Mouse (Mus musculus) myocyte (in vitro differentiated cells): ENCODE data around the gene Anapc11. TPM values are rescaled to one million over a fixed set of nuclear protein-coding genes. Genes with fewer than 3 reads are reported as not detected.
A peak's percentile ranks its signal among the peaks of the same experiment; 100 is the strongest.

Experiments used
- H3K27me3 ChIP-seq: one replicate; pipeline ENCODE4 v1.6.1; 2011; ENCODE audit not compliant: control insufficient read depth, insufficient read depth, insufficient read length
- H3K36me3 ChIP-seq: one replicate; pipeline ENCODE4 v1.6.1; 2011; ENCODE audit not compliant: control insufficient read depth, insufficient read depth
- H3K4me2 ChIP-seq: one replicate; pipeline ENCODE4 v1.6.1; 2011; ENCODE audit warnings: low read depth, control low read depth
- H3K4me3 ChIP-seq: one replicate; pipeline ENCODE4 v1.5.1; 2011; ENCODE audit warnings: mild to moderate bottlenecking, control low read depth, moderate library complexity
- H3K79me2 ChIP-seq: one replicate; pipeline ENCODE4 v1.6.1; 2011; ENCODE audit not compliant: control insufficient read depth, insufficient read depth
- H3ac ChIP-seq: one replicate; pipeline ENCODE4 v1.6.1; 2011; ENCODE audit not compliant: control insufficient read depth, insufficient read length
- CEBPB ChIP-seq: IDR thresholded peaks from 2 replicates; pipeline ENCODE4 v1.6.1; 2011; ENCODE audit warnings: mild to moderate bottlenecking, moderate library complexity; ENCODE audit not compliant: poor library complexity, insufficient read depth, severe bottlenecking
- E2F4 ChIP-seq: IDR thresholded peaks from one replicate; pipeline ENCODE4 v1.6.1; 2011; ENCODE audit warnings: mild to moderate bottlenecking, control low read depth, moderate library complexity; ENCODE audit not compliant: insufficient read depth
- MAX ChIP-seq: IDR thresholded peaks from one replicate; pipeline ENCODE4 v1.6.1; 2011; ENCODE audit warnings: low read depth, mild to moderate bottlenecking, control low read depth
- MYOD1 ChIP-seq, 3 experiments: IDR thresholded peaks; one replicate each; pipeline ENCODE4 v1.6.1; 2011; ENCODE audit warnings: control low read depth in 2 of 3, low read depth in 2 of 3, mild to moderate bottlenecking in 2 of 3, moderate library complexity in 1 of 3; ENCODE audit not compliant: insufficient read length in 2 of 3, control insufficient read depth in 1 of 3
- MYOG ChIP-seq, 3 experiments: IDR thresholded peaks; one replicate each; pipeline ENCODE4 v1.6.1; 2011; ENCODE audit warnings: control low read depth in 2 of 3, low read depth in 2 of 3, mild to moderate bottlenecking in 2 of 3; ENCODE audit not compliant: insufficient read length in 2 of 3, control insufficient read depth in 1 of 3, insufficient read depth in 1 of 3
- POLR2A ChIP-seq: IDR thresholded peaks from one replicate; pipeline ENCODE4 v1.6.1; 2011; ENCODE audit warnings: low read depth, mild to moderate bottlenecking, control low read depth, moderate library complexity; ENCODE audit not compliant: insufficient read length
- POLR2AphosphoS2 ChIP-seq: IDR thresholded peaks from one replicate; pipeline ENCODE4 v1.6.1; 2011; ENCODE audit warnings: low read depth, control low read depth; ENCODE audit not compliant: insufficient read length
- REST ChIP-seq: IDR thresholded peaks from one replicate; pipeline ENCODE4 v1.6.1; 2011; ENCODE audit warnings: mild to moderate bottlenecking, control low read depth, moderate library complexity; ENCODE audit not compliant: insufficient read depth, insufficient read length
- SRF ChIP-seq: IDR thresholded peaks from one replicate; pipeline ENCODE4 v1.6.1; 2011; ENCODE audit warnings: low read depth; ENCODE audit not compliant: control insufficient read depth, insufficient read length
- TCF12 ChIP-seq: IDR thresholded peaks from one replicate; pipeline ENCODE4 v1.6.1; 2011; ENCODE audit warnings: mild to moderate bottlenecking, control low read depth; ENCODE audit not compliant: poor library complexity, insufficient read depth, severe bottlenecking
- TCF3 ChIP-seq: IDR thresholded peaks from one replicate; pipeline ENCODE4 v1.6.1; 2011; ENCODE audit warnings: low read depth, control low read depth; ENCODE audit not compliant: insufficient read length
- USF1 ChIP-seq: IDR thresholded peaks from one replicate; pipeline ENCODE4 v1.6.1; 2011; ENCODE audit warnings: low read depth, mild to moderate bottlenecking, control low read depth, moderate library complexity
- polyA plus RNA-seq: library from polyadenylated mRNA; unstranded; fragments of >200 nt; fragmentation: generic; extraction: Trizol; gene quantifications from one replicate; pipeline ENCODE4 v1.2.1, GENCODE M21; 2012; ENCODE audit warnings: missing spikeins

The Anapc11 gene
- polyA plus RNA-seq, 1 experiment, result 184 TPM

DNA sequence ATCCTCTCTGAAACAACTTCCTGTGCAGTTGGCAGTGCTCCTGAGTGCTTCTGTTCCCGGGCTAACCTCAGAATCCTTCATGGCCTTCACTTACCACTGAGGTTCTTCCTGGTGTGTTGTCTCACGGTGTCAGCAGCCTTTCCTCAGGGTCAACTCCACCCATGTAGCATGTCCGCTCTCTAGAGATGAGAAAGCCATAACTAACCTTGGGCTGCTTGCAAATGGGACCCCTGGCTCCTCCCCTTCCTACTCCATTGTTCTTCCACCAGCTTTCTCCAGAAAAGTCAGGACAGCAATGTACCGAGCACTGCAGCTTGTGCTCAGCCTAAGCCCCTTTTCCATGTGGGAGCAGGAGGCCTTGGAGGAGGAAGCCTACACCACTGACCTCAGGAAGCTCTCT is 8.5 kb downstream of the Anapc11 start:
- peaks cover 14% of the 10 kb centered on the region for H3K36me3 ChIP-seq
- no peaks in the 10 kb centered on the region for H3K27me3 ChIP-seq
- H3K4me3 ChIP-seq, result no peak overlapping the region
- H3K4me2 ChIP-seq, result no peak overlapping the region
- H3K79me2 ChIP-seq, result no peaks in the 10 kb centered on the region
- no peak overlapping the region for H3ac ChIP-seq
- TF ChIP-seq USF1 (no peak), MYOD1 (IDR thresholded peaks at IDR 0.05; ENCODE audit: control insufficient read depth in 1 of 3, insufficient read length in 2 of 3, low read depth in 2 of 3) (no peak), REST (no peak)

DNA sequence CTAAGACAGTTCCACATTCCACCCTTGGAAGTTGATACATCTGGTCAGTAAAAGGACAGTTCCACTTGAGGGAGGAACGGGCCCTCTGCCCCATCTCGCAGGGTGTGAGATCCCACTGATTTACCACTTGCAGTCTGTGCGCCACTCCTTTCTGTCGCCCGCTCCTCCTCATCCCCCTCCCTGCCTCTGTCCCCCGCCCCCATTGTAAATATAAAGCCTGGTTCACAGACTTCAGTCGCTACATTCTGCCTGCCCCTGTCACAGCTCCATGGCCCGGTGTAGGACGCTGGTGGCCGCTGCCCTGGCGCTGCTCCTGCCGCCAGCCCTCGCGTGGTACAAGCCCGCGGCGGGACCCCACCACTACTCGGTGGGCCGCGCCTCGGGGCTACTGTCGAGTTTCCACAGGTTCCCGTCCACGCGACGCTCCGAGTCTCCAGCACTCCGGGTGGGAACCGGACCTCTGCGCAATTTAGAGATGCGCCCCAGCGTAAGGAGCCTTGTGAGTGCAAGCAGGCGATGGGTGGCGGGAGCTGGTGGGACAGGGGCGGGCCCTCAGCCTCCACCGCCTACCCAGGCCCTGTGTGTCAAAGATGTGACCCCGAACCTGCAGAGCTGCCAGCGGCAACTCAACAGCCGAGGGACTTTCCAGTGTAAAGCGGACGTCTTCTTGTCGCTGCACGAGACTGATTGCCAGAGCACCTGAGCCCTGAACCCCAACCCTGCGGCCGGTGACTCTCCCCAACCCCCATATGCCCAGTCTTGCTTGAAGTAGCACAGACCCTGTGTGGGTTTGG is 10.2 kb downstream of the Anapc11 start, which contains the start of gene Npb:
Gene Npb (plus strand): TSS at position 237 of the 794 bp plus-strand sequence.
- peaks cover 8% of the 10 kb centered on the region for H3K36me3 ChIP-seq
- no peak within 1 kb of the TSS for H3K4me3 ChIP-seq
- H3ac ChIP-seq, result no peak within 1 kb of the TSS
- H3K4me2 ChIP-seq, result no peak within 1 kb of the TSS
- no peaks in the 10 kb centered on the region for H3K79me2 ChIP-seq
- TF ChIP-seq CEBPB (no peak), TCF12 (no peak), MYOD1 (IDR thresholded peaks at IDR 0.05; ENCODE audit: control insufficient read depth in 1 of 3, insufficient read length in 2 of 3, low read depth in 2 of 3) (no peak), TCF3 (no peak), E2F4 (no peak), POLR2AphosphoS2 (peak; percentile 52), USF1 (no peak)
- no peaks in the 10 kb centered on the region for H3K27me3 ChIP-seq

DNA sequence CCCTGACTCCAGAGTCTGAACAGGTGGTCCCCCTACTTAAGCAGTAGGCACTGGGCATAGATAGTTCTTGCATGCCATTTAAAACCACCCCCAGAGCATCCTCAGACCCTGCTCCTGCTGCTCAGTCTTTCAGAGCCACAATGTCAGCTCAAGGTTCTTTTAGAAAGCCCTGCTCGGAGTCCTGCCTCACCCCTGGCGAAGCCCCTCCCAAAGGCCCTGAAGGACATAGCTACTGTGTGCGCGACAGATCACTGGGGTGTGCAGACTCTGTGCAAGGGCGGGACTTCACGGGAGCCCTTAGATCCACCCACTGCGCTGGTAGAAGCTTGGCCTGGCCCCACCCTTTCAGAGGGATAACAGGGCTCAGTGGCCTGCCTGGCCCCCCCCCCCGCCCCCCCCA is 11.0 kb downstream of the Anapc11 start:
- H3K4me2 ChIP-seq, result no peak overlapping the region
- H3K4me3 ChIP-seq, result no peak overlapping the region
- TF ChIP-seq POLR2AphosphoS2 (no peak), POLR2A (no peak), CEBPB (no peak), TCF3 (no peak), TCF12 (no peak), MYOD1 (IDR thresholded peaks at IDR 0.05; ENCODE audit: control insufficient read depth in 1 of 3, insufficient read length in 2 of 3, low read depth in 2 of 3) (no peak), MAX (no peak), REST (no peak), USF1 (no peak), MYOG (IDR thresholded peaks at IDR 0.05; ENCODE audit: control insufficient read depth in 1 of 3, insufficient read depth in 1 of 3, insufficient read length in 2 of 3, low read depth in 2 of 3) (no peak), E2F4 (no peak), SRF (no peak)
- H3ac ChIP-seq, result no peak overlapping the region
- H3K36me3 ChIP-seq, result peaks cover 15% of the 10 kb centered on the region
- no peaks in the 10 kb centered on the region for H3K27me3 ChIP-seq
- H3K79me2 ChIP-seq, result peaks cover 2% of the 10 kb centered on the region

DNA sequence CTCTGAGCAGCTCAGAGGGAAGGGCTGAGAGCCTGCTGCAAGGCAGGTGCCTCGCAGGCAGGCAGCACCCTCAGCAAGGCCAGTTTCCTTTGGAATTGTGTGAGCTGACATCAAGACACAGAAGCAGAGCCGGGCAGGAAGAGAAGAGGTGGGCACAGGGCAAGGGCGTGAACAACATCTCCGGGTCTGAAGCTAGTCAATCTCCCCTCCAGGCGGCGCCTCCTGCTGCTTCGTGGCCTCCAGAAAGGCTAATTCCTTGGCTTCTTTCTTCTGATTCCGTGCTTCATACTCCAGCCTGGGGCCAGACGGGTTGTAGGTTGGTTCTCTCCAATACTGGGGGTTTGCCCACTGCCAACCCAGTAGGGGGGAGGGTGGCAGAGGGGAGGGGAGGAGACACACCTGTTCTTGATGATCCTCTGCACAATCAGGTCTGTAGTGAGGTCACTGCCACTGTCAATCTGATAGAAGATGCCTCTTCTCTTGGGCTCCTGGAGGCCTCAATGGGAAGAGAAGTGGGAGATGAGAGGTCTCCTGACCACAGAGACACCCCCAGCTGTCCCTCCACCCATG is 12.3 kb downstream of the Anapc11 start:
- TF ChIP-seq MAX (no peak), POLR2AphosphoS2 (no peak), USF1 (no peak), SRF (no peak), TCF3 (no peak), CEBPB (no peak), MYOG (IDR thresholded peaks at IDR 0.05; ENCODE audit: control insufficient read depth in 1 of 3, insufficient read depth in 1 of 3, insufficient read length in 2 of 3, low read depth in 2 of 3) (no peak), MYOD1 (IDR thresholded peaks at IDR 0.05; ENCODE audit: control insufficient read depth in 1 of 3, insufficient read length in 2 of 3, low read depth in 2 of 3) (no peak), E2F4 (no peak), TCF12 (no peak), REST (no peak)
- Histone ChIP-seq H3K79me2 (peaks cover 13% of the 10 kb centered on the region), H3K27me3 (no peaks in the 10 kb centered on the region), H3K4me3 (no peak overlapping the region), H3K4me2 (no peak overlapping the region), H3K36me3 (peaks cover 15% of the 10 kb centered on the region), H3ac (no peak overlapping the region)

DNA sequence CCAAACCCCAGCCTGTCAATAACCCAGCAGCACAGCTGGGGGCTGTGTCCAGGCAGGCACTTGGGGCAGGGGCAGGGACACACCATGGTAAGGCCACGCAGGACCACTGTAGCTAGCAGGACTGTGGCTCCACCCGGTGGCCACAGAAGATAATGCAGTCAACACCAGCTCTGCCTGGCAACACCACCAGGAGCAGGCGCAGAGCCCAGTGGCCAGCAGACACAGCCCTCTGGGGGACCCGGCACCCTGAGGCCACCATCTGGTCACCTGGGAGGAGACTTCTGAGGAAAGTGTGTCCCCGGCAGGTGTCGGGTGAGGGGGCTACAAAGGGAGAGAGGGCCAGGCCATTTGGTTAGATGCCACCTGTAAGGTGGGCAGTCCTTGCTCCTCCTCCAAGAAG is 14.5 kb downstream of the Anapc11 start:
- H3K4me2 ChIP-seq, result no peak overlapping the region
- peaks cover 34% of the 10 kb centered on the region for H3K79me2 ChIP-seq
- TF ChIP-seq TCF3 (no peak), POLR2A (peak; percentile 39), POLR2AphosphoS2 (peak; percentile 45)
- H3K27me3 ChIP-seq, result no peaks in the 10 kb centered on the region
- H3ac ChIP-seq, result no peak overlapping the region
- no peak overlapping the region for H3K4me3 ChIP-seq
- peaks cover 15% of the 10 kb centered on the region for H3K36me3 ChIP-seq
